Mouse (Mus musculus) right cerebral cortex, postnatal 4 days (tissue): Measurements from ENCODE around the gene Enpp4.

Experiments
- DNase-seq: peaks from one replicate; pipeline ENCODE4 v3.0.0-alpha.2; 2022

The Enpp4 gene

DNA sequence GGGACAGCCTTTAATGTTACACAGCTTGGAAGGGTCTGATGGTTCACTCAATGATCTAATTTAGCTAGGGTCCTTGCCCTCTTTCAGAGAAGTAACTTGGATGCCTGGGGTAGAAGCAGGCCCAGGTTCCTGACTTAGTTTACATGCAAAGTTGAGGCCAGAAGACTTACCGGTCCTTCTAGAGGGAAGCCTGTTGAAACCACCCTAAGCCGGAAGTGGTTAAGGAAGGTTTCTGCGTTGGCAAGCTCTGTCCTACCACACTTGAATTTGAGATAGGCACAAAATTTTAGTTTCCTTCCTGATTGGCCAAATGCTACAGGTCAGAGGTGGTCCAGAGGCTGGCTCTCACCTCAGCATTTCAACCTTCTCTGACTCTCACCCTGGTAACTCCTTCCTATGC, 17.4 kb downstream of the Enpp4 start:
- no peak for DNase-seq

DNA sequence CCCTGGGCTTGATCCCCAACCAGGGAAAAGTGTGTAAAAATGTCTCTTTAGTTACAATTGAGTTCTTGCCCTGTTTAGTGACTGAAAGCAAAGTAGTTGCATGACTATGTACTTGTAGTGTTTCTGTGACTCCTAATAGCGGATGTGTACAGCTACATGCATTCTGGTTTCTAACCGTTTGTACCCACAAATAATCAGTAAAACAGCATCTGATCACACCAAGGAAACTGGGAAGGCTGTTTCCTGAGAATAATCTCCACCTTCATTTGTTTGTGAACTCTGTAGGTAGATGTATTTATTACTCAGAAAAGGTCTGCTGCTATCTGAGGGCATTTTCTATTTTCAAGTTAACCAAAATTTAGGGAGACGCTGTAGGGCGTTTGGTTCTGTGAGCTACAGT, 22.5 kb downstream of the Enpp4 start:
- DNase-seq, result no peak

GRCm38 (mm10) chr17:44078631-44079350, 26.8 kb downstream of the Enpp4 start, which contains the start of gene Enpp5:
TSS of gene Enpp5 (plus strand) at chr17:44078813.
- peak; percentile 86 for DNase-seq

- no peak for DNase-seq
Measured at GRCm38 (mm10) chr17:44077843-44078160, 27.8 kb downstream of the Enpp4 start.

GRCm38 (mm10) chr17:44077146-44077842, 28.3 kb downstream of the Enpp4 start:
- no peak for DNase-seq

DNA sequence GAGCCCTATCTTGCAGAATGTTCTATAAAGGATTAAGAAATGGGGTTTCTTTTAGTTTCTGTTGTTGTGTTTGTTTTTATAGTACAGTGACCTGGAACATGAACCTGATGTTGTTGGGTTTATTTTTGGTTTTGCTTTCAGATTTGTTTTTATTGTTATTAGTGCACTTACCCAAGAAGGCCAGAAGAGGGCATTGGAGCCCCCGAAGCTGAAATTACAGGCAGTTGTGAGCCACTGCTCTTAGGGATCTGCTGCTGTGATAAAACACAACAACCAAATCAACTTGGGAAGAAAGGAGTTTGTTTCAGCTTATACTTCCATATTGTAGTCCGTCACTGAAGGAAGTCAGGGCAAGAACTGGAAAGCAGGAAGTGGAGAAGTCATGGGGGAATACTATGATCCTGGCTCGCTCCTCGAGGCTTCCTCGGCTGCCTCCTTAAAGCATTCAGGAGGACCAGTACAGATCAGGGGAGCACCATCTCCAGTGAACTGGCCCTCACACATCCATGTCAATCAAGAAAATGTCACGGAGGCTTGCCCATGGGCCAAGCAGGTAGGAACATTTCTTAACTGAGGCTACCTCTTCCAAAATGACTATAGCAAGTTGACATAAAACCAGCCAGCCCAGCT, 29.4 kb downstream of the Enpp4 start:
- DNase-seq, result no peak

- DNase-seq, result no peak
Measured at GRCm38 (mm10) chr17:44075601-44076000, 30.0 kb downstream of the Enpp4 start.

- no peak for DNase-seq
Measured at GRCm38 (mm10) chr17:44071680-44072079, 33.9 kb downstream of the Enpp4 start.

DNA sequence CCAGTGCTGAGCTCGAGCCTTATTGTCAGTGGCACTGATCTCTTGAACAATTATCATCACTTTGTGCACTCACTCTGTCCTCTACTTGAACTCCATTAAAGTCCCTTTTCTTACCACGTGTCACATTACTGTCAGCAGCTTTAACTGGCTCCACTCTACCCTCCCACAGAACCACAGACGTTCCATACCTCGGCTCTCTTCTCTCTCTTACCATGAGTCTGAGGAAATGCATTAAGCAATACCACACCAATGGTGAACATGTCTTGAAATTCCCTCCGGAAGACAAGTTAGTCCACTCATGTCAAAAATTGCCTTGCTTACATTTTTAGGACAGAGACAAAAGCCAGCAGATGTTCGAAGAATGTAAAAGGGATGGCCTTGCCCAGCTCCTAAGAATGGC, 36.7 kb downstream of the Enpp4 start:
- DNase-seq, result no peak

DNA sequence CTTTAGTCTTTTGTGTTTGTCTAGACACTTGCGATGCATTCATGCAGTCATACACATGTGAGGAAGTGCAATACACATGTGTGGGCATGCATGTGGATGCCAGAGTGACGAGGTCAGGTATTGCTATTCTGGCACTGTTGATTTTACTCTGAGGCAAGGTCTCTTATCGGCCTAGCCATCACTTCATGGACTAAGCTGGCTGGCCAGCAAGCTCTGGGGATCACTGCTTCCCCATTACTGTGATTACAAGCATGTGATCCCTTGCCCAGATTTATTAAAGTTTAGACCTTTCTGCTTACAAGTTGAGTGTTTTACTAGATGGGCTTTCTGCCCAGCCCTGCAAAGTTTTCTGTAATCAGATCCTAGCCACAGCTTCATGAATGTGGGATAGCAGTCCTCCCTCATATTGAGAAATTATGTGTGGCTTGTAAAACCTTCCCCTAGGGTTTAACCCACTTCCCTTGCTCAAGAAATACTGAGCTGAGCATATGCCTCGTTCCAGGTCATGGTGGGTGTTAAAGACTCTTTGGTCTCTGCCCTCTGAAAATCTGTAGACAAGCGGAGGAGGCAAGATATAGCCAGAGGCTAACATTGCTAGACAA, 44.2 kb downstream of the Enpp4 start:
- no peak for DNase-seq

DNA sequence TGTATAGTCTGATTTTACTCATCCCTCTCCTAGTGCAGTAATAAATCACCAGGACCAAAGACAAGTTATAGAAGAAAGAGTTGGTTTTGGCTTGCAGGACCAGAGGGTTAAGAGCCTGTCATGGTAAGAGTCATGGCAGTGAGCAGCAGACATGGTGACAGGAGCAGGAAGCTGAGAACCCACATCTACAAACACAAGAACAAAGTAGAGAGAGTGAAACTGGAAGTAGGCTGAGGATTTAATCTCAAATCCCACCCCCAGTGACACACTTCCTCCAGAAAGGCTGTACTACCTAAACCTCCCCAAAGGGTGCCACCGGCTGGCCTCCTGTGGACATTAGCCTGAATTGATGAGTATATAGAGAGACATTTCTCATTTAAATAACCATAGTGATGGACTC, 44.8 kb downstream of the Enpp4 start:
- no peak for DNase-seq

- no peak for DNase-seq
Measured at GRCm38 (mm10) chr17:44058145-44058544, 47.5 kb downstream of the Enpp4 start.

GRCm38 (mm10) chr17:44057123-44057522, 48.5 kb downstream of the Enpp4 start:
- DNase-seq, result no peak

DNA sequence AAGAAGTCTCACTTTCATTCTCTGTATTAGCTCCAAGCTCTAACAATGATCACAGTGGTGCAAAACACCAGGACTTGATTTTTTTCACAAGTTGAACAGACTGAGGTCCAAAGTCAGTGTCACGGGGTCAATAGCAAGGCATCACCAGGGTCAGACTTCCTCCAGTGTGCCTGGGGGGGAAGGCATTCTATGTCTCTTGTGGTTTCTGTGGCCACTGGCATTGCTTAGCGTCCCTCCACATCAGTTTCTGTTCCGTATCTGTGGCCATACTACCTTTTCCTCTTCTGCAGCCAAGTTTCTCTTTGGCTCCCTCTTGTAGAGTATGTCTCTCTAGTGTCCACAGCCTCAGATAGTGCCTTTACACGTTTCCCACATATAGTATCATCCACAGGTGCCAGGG, 52.2 kb downstream of the Enpp4 start:
- DNase-seq, result no peak
